Mouse (Mus musculus) brain, embryonic 14.5 days (tissue): ENCODE data around the gene Ythdf2.

Experiments
- CTCF ChIP-seq: fragments of 200-500 bp; IDR thresholded peaks from 2 replicates; pipeline ENCODE4 v1.5.1; 2012; ENCODE audit warnings: inconsistent platforms, mild to moderate bottlenecking, moderate library complexity, borderline replicate concordance; ENCODE audit not compliant: insufficient read depth, insufficient read length; ENCODE audit errors: extremely low read depth
- POLR2A ChIP-seq: fragments of 200-500 bp; IDR thresholded peaks from 2 replicates; pipeline ENCODE4 v1.6.1; 2012; ENCODE audit warnings: mild to moderate bottlenecking, inconsistent platforms, borderline replicate concordance; ENCODE audit not compliant: poor library complexity, insufficient read depth, insufficient read length, severe bottlenecking; ENCODE audit errors: extremely low read depth

- TF ChIP-seq POLR2A = no peak
- TF ChIP-seq CTCF = no peak
Observed at GRCm38 (mm10) chr4:132169271-132169670, 42.8 kb downstream of the Ythdf2 start.
